In genomic region chr5:144321681-144322080, GRCm38 (mm10) we compare ENCODE assay signal across 12 mouse cellular contexts. TPM values are rescaled to one million over a fixed set of nuclear protein-coding genes. Genes with fewer than 3 reads are reported as not detected.
DNase-seq lines count a peak whose midpoint lies in the region; ATAC-seq lines count a peak whose summit lies in the region.
"Had no signal": no experiment of that assay in that cellular context is flagged by ENCODE, and none has a peak within 500 bp of the region (broad histone marks: within the 10 kb centered on the region; RNA-seq: fewer than 3 reads in every experiment).

No protein-coding gene starts in this region.

- H3K4me1 ChIP-seq in stomach, embryonic 15.5 days = peaks cover 10% of the 10 kb centered on the region; the same call in 1 of the 2 replicates
- peaks cover 9% of the 10 kb centered on the region for H3K4me1 ChIP-seq in hindbrain, embryonic 12.5 days

- no peak overlapping the region for H3K4me2 ChIP-seq in stomach, embryonic 15.5 days
- no peak overlapping the region for H3K4me2 ChIP-seq in hindbrain, embryonic 12.5 days (replicated peaks)
- H3K4me2 ChIP-seq: neural tube, embryonic 13.5 days had no signal

- no peaks in the 10 kb centered on the region for H3K36me3 ChIP-seq in stomach, embryonic 15.5 days
- no peaks in the 10 kb centered on the region for H3K36me3 ChIP-seq in hindbrain, embryonic 12.5 days
- H3K36me3 ChIP-seq: limb, embryonic 10.5 days; neural tube, embryonic 13.5 days had no signal

- 23% methylated on average over 7 of the region's 7 CpGs for WGBS in stomach, embryonic 15.5 days
- 77% methylated on average over 7 of the region's 7 CpGs for WGBS in hindbrain, embryonic 12.5 days

- H3K4me3 ChIP-seq in stomach, embryonic 15.5 days (replicated peaks) = no peak overlapping the region
- H3K4me3 ChIP-seq in hindbrain, embryonic 12.5 days = no peak overlapping the region
- H3K4me3 ChIP-seq: limb, embryonic 10.5 days; neural tube, embryonic 13.5 days had no signal

- H3K9me3 ChIP-seq in stomach, embryonic 15.5 days = no peaks in the 10 kb centered on the region
- H3K9me3 ChIP-seq in hindbrain, embryonic 12.5 days (replicated peaks) = no peaks in the 10 kb centered on the region
- H3K9me3 ChIP-seq: limb, embryonic 10.5 days; neural tube, embryonic 13.5 days had no signal

- intact Hi-C loops in heart, postnatal 10 days (cut with DNase I) = no loop called here

- peak; percentile 82 for ATAC-seq in stomach, embryonic 15.5 days (ENCODE audit: insufficient read depth, low FRiP score, low read depth)
- ATAC-seq in hindbrain, embryonic 12.5 days (ENCODE audit: low FRiP score) = no peak
- ATAC-seq in megakaryocyte-erythroid progenitor cell, adult 5-6 weeks (replicated peaks; ENCODE audit: low FRiP score, low TSS enrichment, poor library complexity, severe bottlenecking) = no peak

- peak overlapping the region; percentile 66; the same call in 1 of the 2 replicates for H3K27ac ChIP-seq in stomach, embryonic 15.5 days
- H3K27ac ChIP-seq in hindbrain, embryonic 12.5 days = no peak overlapping the region
- H3K27ac ChIP-seq: limb, embryonic 10.5 days; neural tube, embryonic 13.5 days had no signal

- no peaks in the 10 kb centered on the region for H3K27me3 ChIP-seq in stomach, embryonic 15.5 days (replicated peaks)
- no peaks in the 10 kb centered on the region for H3K27me3 ChIP-seq in hindbrain, embryonic 12.5 days
- H3K27me3 ChIP-seq: neural tube, embryonic 13.5 days had no signal

- peak; percentile 46 for DNase-seq in ovary, adult 18-20 months (ENCODE audit: low spot score)
- DNase-seq in ovary, postnatal 10 days (ENCODE audit: low spot score) = no peak
- peak; percentile 66 for DNase-seq in adrenal gland, postnatal 10 days
- peak; percentile 32 to 35 for DNase-seq in heart, postnatal 10 days
- no peak for DNase-seq in gastrocnemius, postnatal 10 days
- DNase-seq: gastrocnemius, postnatal 25 days; kidney, postnatal 10 days had no signal

- H3K9ac ChIP-seq in stomach, embryonic 15.5 days = no peak overlapping the region
- H3K9ac ChIP-seq in hindbrain, embryonic 12.5 days = no peak overlapping the region
- H3K9ac ChIP-seq: neural tube, embryonic 13.5 days had no signal

RNA-seq across cellular contexts. Expression of gene Baiap2l1, which starts 36.2 kb away (rescaled TPM):
- 1 to 10 TPM; 3.7 to 6.8 TPM for total RNA-seq in adrenal gland, postnatal 10 days (2021)
- total RNA-seq in heart, postnatal 10 days (2021) = 10 to 100 TPM; 11.3 to 11.5 TPM
- polyA plus RNA-seq in stomach, embryonic 15.5 days (2015; fragmentation: Nextera tagmentation; extraction: Ambion mirVana) = 20.1 and 22.8 TPM in 2 replicates
- total RNA-seq in gastrocnemius, postnatal 10 days (2021) = 1 to 10 TPM; 2.2 to 4.0 TPM
- polyA plus RNA-seq in hindbrain, embryonic 12.5 days (2016; fragmentation: Nextera tagmentation; extraction: Ambion mirVana) = 5.0 and 5.6 TPM in 2 replicates
- total RNA-seq in megakaryocyte-erythroid progenitor cell, adult 5-6 weeks (2014; fragmentation: Nextera tagmentation) = not detected in 2 replicates
- total RNA-seq in megakaryocyte-erythroid progenitor cell, adult 5-6 weeks (2017) = not detected in 2 replicates

Comparison
In these comparisons a context has a peak if more than half of its experiments do, and no peak if none do; other contexts are left out.
1. DNase-seq: peak in ovary, adult 18-20 months (single experiment), adrenal gland, postnatal 10 days (single experiment) and heart, postnatal 10 days (2 of 2); none in ovary, postnatal 10 days (single experiment) and gastrocnemius, postnatal 10 days (single experiment).